Mouse (Mus musculus) stomach, embryonic 16.5 days (tissue): ENCODE data around the gene Zfp275. TPM values are rescaled to one million over a fixed set of nuclear protein-coding genes. Genes with fewer than 3 reads are reported as not detected.
"Not testable (repeated sequence)": the region's sequence is repeated elsewhere in the genome, so short reads cannot be mapped to it uniquely, and the experiment has no call there.

Experiments
- ATAC-seq: fragments of 200-750 bp; cut with Nextera tagmentation; 2 replicates; pipeline ENCODE4 v1.8.0; 2017; ENCODE audit warnings: moderate number of reproducible peaks, moderate TSS enrichment; ENCODE audit not compliant: insufficient read depth, low FRiP score
- H3K27ac ChIP-seq: fragments of 300-500 bp; sonication (generic); 2 replicates; pipeline ENCODE4 v1.5.1; 2014; ENCODE audit warnings: low read length
- H3K27me3 ChIP-seq: fragments of 300-500 bp; sonication (generic); 2 replicates; pipeline ENCODE4 v1.6.1; 2014; ENCODE audit warnings: low read length, control low read depth, mixed read lengths; ENCODE audit not compliant: control insufficient read depth, insufficient read depth
- H3K36me3 ChIP-seq: fragments of 300-500 bp; sonication (generic); 2 replicates; pipeline ENCODE4 v1.6.1; 2014; ENCODE audit warnings: low read length; ENCODE audit not compliant: control insufficient read depth, insufficient read depth
- H3K4me1 ChIP-seq: fragments of 300-500 bp; sonication (generic); 2 replicates; pipeline ENCODE4 v1.6.1; 2014; ENCODE audit warnings: low read length, control low read depth, mixed read lengths; ENCODE audit not compliant: control insufficient read depth, insufficient read depth
- H3K4me2 ChIP-seq: fragments of 300-500 bp; sonication (generic); 2 replicates; pipeline ENCODE4 v1.6.1; 2014; ENCODE audit warnings: low read depth, low read length, mixed read lengths
- H3K4me3 ChIP-seq: fragments of 300-500 bp; sonication (generic); replicated peaks from 2 replicates; pipeline ENCODE4 v1.5.1; 2014; ENCODE audit warnings: mild to moderate bottlenecking, low read length
- H3K9ac ChIP-seq: fragments of 300-500 bp; sonication (generic); 2 replicates; pipeline ENCODE4 v1.6.1; 2014; ENCODE audit warnings: low read length
- H3K9me3 ChIP-seq: fragments of 300-500 bp; sonication (generic); replicated peaks from 2 replicates; pipeline ENCODE4 v1.6.1; 2016; ENCODE audit warnings: low read length, control low read depth; ENCODE audit not compliant: control insufficient read depth
- WGBS: fragments of 180-500 bp; shearing (Covaris S2); extraction: QIAGEN DNeasy Blood & Tissue Kit; methylation state at CpG from one replicate; pipeline ENCODE4 v1.1.7; 2014; 5-methylcytosine and 5-hydroxymethylcytosine counted together
- polyA plus RNA-seq: library from polyadenylated mRNA; unstranded; fragments of >200 nt; fragmentation: Nextera tagmentation; extraction: Ambion mirVana; gene quantifications from 2 replicates; pipeline ENCODE4 v1.2.1, GENCODE M21; 2015

The Zfp275 gene
- polyA plus RNA-seq, 1 experiment from 2014 or later, result 14.7 TPM

DNA sequence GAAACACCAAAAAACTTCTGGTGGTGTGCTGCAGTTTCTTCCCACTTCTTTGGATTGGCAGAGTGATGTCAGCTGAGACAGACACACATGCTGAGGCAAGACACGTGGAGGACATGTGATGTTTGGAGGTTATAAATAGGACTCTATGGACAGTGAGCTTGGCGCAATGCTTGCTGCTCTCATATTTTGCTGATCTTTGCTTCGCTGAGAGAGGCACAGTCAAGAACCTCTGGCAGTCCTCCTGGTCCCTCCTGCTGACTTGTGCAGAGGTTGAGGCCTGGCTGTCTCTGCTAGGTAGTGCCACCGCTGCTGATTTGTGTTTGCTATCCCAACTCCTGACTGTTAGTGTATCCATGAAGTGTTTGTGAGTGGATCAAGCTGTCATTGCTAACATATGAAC lies 49.1 kb downstream of the Zfp275 start:
- ATAC-seq, result no peak
- H3K27me3 ChIP-seq, result no peaks in the 10 kb centered on the region; the same call in 1 of the 2 replicates
- H3K4me1 ChIP-seq, result no peaks in the 10 kb centered on the region
- no peak overlapping the region for H3K9ac ChIP-seq
- H3K9me3 ChIP-seq, result no peaks in the 10 kb centered on the region
- H3K36me3 ChIP-seq, result no peaks in the 10 kb centered on the region
- no peak overlapping the region for H3K4me3 ChIP-seq
- WGBS, result 75% methylated on average over 4 of the region's 4 CpGs
- no peak overlapping the region for H3K4me2 ChIP-seq
- H3K27ac ChIP-seq, result no peak overlapping the region

DNA sequence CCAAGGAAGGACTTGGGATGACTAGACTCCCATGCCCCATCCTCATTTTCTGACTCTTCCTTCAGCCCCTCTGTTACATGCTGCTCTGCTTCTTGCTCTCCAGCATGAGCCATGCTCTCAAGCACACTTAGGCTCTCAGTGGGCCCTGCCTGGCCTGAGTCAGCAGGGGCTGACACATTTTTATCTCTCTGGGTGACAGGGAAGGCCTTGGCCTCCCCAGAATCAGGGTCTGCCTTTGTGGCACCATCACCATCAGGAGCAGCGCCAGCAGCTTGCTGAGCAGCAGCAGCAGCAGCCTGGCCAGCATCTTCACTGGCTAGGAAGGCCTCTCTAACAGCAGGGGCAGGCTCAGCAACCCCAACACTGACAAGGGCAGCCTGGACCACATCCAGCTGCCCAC lies 54.0 kb downstream of the Zfp275 start:
- Histone ChIP-seq H3K4me3 (no peak overlapping the region), H3K4me1 (no peaks in the 10 kb centered on the region), H3K36me3 (no peaks in the 10 kb centered on the region), H3K9me3 (no peaks in the 10 kb centered on the region), H3K4me2 (no peak overlapping the region), H3K27ac (no peak overlapping the region), H3K27me3 (no peaks in the 10 kb centered on the region; the same call in 1 of the 2 replicates), H3K9ac (no peak overlapping the region)
- no peak for ATAC-seq
- 69% methylated on average over 1 of the region's 1 CpGs for WGBS

DNA sequence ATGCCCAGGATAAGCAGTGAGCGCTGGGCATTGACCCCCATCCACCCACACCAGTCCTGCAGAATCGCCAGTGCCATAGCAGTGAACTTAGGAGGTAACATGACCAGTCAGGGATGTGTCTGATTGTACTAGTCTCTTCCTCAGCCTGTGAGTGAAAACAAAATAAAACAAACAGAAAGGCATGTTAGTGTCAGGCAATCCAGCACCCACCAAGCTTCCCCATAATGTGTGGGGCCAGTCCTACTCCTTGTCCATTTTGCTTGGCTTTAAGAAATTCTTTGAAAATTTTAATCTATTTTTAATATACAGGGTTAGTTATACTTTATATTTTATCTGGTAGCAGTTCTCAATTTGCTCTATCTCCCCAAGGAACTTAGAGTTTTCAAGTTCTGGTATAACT lies 56.2 kb downstream of the Zfp275 start, which contains the start of gene Gm18336:
TSS of gene Gm18336 (minus strand) at position 101 of the 400 bp plus-strand sequence.
- not testable (repeated sequence) for H3K9me3 ChIP-seq, H3K27ac ChIP-seq, H3K27me3 ChIP-seq, H3K36me3 ChIP-seq, H3K4me1 ChIP-seq, H3K4me3 ChIP-seq, ATAC-seq, H3K9ac ChIP-seq, H3K4me2 ChIP-seq
- WGBS, result 58% methylated on average over 1 of the region's 2 CpGs

DNA sequence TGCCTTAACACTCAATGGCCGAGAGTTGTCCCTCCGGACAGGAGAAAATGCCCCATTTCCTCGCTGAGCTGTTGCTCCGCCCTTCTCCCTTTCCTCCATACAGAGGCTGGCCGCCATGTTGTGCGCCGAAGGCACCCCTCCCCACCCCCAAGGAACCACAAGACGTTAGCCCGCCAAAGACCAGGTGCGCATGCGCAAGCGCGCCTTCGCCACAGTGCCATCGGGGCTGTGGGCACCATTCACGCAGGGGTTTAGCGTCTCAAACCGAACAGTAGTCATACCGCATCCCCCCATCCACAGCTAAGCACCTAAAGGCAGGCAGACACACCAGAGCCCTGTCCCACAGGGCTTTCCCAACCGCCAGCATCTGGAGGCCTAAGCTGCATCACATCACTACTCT lies 58.5 kb downstream of the Zfp275 start:
- Histone ChIP-seq H3K4me1 (no peaks in the 10 kb centered on the region), H3K9me3 (no peaks in the 10 kb centered on the region), H3K36me3 (no peaks in the 10 kb centered on the region), H3K27me3 (no peaks in the 10 kb centered on the region), H3K4me3 (no peak overlapping the region), H3K4me2 (no peak overlapping the region), H3K9ac (no peak overlapping the region), H3K27ac (no peak overlapping the region)
- ATAC-seq, result no peak
- 93% methylated on average over 20 of the region's 20 CpGs for WGBS

DNA sequence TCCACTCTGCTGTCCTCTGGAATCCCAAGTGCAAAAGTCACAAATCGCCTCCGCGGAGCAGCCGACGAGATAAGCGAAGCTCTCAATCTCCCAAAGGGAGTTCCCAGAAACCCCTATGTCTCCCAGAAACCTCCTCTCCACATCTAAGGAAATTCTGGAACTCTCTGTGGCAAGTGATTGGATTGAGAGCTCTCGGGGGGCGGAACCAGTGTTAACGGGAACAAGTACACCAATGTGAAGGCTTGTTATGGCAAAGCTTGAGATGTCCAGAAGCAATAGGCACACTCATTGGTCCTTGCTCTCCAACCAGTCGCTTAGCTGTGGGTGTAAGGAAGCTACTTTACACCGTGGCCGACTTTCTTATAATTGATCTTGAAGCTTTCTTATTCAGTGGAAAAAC lies 59.2 kb downstream of the Zfp275 start:
- H3K4me2 ChIP-seq, result no peak overlapping the region
- H3K4me3 ChIP-seq, result no peak overlapping the region
- no peaks in the 10 kb centered on the region for H3K36me3 ChIP-seq
- H3K27ac ChIP-seq, result no peak overlapping the region
- no peak overlapping the region for H3K9ac ChIP-seq
- WGBS, result 94% methylated on average over 12 of the region's 12 CpGs
- no peaks in the 10 kb centered on the region for H3K27me3 ChIP-seq
- no peak for ATAC-seq
- no peaks in the 10 kb centered on the region for H3K4me1 ChIP-seq
- no peaks in the 10 kb centered on the region for H3K9me3 ChIP-seq

Other genes starting within 250 kb of the Zfp275 start
- 5.6 and 5.7 TPM in 2 replicates for gene Xlr3a, start 245.5 kb upstream of the Zfp275 start, polyA plus RNA-seq
- gene Gm14685, start 225.6 kb upstream of the Zfp275 start, polyA plus RNA-seq, result 0.14 and 0.19 TPM in 2 replicates
- gene Xlr5b, start 193.8 kb upstream of the Zfp275 start, polyA plus RNA-seq, result not detected in 2 replicates
- not detected in 2 replicates for gene DXBay18, start 193.2 kb upstream of the Zfp275 start, polyA plus RNA-seq
- not detected in 2 replicates for gene Spin2d, start 165.6 kb upstream of the Zfp275 start, polyA plus RNA-seq
- gene Xlr3b, start 150.4 kb upstream of the Zfp275 start, polyA plus RNA-seq, result 9.6 and 12.5 TPM in 2 replicates
- gene Xlr4b, start 128.3 kb upstream of the Zfp275 start, polyA plus RNA-seq, result 0.90 and 1.8 TPM in 2 replicates
- gene F8a, start 114.3 kb upstream of the Zfp275 start, polyA plus RNA-seq, result 12.8 and 14.7 TPM in 2 replicates
- 0.67 and 0.93 TPM in 2 replicates for gene Xlr4c, start 99.5 kb upstream of the Zfp275 start, polyA plus RNA-seq
- gene Xlr3c, start 77.2 kb upstream of the Zfp275 start, polyA plus RNA-seq, result not detected in 2 replicates
- gene Xlr5a, start 49.6 kb upstream of the Zfp275 start, polyA plus RNA-seq, result 0.12 and 0.31 TPM in 2 replicates
- gene Xlr5c, start 49.6 kb upstream of the Zfp275 start, polyA plus RNA-seq, result not detected in 2 replicates
- not detected in 2 replicates for gene Gm45015, start 5.8 kb upstream of the Zfp275 start, polyA plus RNA-seq
- not detected in 2 replicates for gene Gm18336, start 56.1 kb downstream of the Zfp275 start, polyA plus RNA-seq
- 0.11 and 0.30 TPM in 2 replicates for gene Zfp92, start 68.5 kb downstream of the Zfp275 start, polyA plus RNA-seq
- gene Trex2, start 92.7 kb downstream of the Zfp275 start, polyA plus RNA-seq, result 12.3 and 24.8 TPM in 2 replicates
- 49.6 and 50.9 TPM in 2 replicates for gene Haus7, start 116.4 kb downstream of the Zfp275 start, polyA plus RNA-seq
- 87.2 and 114 TPM in 2 replicates for gene Bgn, start 141.0 kb downstream of the Zfp275 start, polyA plus RNA-seq
- gene Atp2b3, start 160.5 kb downstream of the Zfp275 start, polyA plus RNA-seq, result 0.26 and 0.59 TPM in 2 replicates